Mouse (Mus musculus): ENCODE results near the gene Arhgef15. TPM values are rescaled to one million over a fixed set of nuclear protein-coding genes. Genes with fewer than 3 reads are reported as not detected.
"Not testable (repeated sequence)": the region's sequence is repeated elsewhere in the genome, so short reads cannot be mapped to it uniquely, and the experiment has no call there.

The Arhgef15 gene
- polyA plus RNA-seq, 1 experiment = 6.0 TPM

- under 1% methylated on average over 50 of the region's 50 CpGs for WGBS
- no peak for DNase-seq (ENCODE audit: low read depth, low spot score)
Measured at GRCm38 (mm10) chr11:68967337-68968282, 10.3 kb upstream of the Arhgef15 start, which contains the start of gene Slc25a35. TSS of gene Slc25a35 (plus strand) at chr11:68968131.

- 19% methylated on average over 1 of the region's 1 CpGs for WGBS
- DNase-seq (ENCODE audit: low read depth, low spot score) = no peak
Measured at GRCm38 (mm10) chr11:68966554-68966953, 9.3 kb upstream of the Arhgef15 start.

DNA sequence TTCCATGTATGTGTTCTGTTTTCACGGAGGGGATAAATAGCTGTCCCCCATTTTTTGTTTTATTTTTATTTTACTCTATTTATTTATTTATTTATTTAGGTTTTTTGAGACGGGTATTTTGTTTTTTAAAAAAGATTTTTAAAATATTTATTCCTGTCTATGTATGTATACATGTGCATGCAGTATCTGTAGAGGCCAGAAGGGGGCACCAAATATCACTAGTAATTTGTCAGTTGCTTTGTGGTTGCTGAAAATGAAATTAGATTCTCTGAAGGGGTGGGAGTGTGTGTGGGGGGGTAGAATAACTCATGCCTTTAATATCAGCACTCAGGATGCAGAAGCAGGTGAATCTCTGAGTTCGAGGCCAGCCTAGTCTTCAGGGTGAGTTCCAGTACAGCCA is 8.6 kb upstream of the Arhgef15 start:
- DNase-seq (ENCODE audit: low read depth, low spot score) = no peak
- WGBS = 25% methylated on average over 3 of the region's 3 CpGs

DNA sequence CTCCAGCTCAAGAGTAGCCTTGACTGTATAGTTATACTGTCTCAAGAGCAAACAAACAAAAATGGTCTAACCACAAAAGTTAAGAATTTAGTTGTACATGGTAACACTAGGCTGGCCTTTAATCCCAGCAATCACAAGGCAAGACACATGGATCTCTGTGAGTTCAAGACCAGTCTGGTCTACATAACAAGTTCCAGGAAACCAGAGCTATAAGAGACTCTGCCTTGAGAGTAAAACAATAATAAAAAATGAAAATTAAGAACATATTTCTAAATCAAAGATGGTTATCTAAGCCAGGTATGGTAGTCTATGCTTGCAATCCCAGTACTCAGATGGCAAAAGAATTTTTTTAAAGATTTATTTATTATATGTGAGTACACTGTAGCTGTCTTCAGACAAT is 7.8 kb upstream of the Arhgef15 start:
- DNase-seq (ENCODE audit: low read depth, low spot score) = no peak

- 81% methylated on average over 2 of the region's 2 CpGs for WGBS
- no peak for DNase-seq (ENCODE audit: low read depth, low spot score)
Measured at GRCm38 (mm10) chr11:68963405-68963804, 6.1 kb upstream of the Arhgef15 start.

DNA sequence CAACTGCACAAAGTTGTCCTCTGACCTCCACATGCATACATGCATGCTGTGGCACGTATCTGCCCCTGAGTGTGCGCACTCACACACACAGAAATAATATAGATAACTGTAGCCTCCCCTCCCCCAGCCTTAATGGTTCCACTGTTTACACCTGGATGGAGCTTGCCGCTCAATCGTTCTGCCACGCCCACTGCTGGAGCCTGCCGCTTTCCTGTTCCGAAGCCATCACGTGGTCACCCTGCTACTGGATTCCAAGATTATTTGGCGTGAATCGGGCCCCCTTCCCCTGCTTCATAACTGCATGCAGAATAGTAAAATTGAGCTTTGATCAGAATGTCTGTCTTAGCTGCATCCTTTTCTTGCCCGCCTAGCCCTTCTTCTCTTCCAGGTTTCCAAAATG is 4.9 kb upstream of the Arhgef15 start:
- DNase-seq (ENCODE audit: low read depth, low spot score) = not testable (repeated sequence)
- WGBS = 15% methylated on average over 11 of the region's 11 CpGs

DNA sequence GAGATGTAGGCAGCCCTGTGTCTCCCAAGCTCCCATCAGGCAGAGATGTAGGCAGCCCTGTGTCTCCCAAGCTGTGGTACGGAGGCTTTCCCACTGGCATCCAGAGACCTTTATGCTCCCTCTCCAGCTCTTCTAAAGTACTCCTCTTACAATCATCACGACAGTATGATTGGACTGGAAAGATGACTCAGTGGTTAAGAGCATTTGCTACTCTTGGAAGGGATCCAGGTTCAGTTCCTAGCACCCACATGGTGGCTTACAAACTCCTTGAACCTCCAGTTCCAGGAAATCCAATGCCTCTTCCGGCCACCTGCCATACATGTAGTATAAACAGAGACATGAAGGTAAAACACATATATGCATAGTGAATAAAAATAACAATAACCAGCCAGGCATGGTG is 4.3 kb upstream of the Arhgef15 start:
- WGBS = 30% methylated on average over 3 of the region's 3 CpGs

DNA sequence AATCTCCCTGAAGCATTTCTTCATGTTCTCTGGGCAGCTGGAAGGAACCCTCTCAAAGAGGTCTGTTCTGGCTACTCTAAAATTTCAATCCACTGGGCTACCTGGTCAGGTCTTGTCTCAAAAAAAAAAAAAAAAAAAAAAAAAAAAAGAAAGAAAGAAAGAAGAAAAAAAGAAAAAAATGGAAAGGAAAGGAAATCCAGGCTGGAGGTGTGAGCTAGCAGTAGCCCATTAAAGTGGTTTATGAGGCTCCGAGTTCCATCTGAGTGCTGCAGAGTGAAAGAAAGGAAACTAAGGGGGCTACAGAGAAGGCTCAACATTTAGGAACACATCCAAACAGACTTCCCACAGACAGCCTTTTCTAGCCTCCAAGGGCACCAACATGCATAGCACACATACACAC is 691 bp upstream of the Arhgef15 start:
- no peak for DNase-seq (ENCODE audit: low read depth, low spot score)
- 73% methylated on average over 1 of the region's 1 CpGs for WGBS

More for the DNA sequence above, 4.3 kb upstream of the Arhgef15 start:
- no peak for DNase-seq (ENCODE audit: low read depth, low spot score)

- WGBS = 61% methylated on average over 13 of the region's 13 CpGs
- DNase-seq (ENCODE audit: low read depth, low spot score) = no peak
Measured at GRCm38 (mm10) chr11:68956697-68957096, 583 bp downstream of the Arhgef15 start.

DNA sequence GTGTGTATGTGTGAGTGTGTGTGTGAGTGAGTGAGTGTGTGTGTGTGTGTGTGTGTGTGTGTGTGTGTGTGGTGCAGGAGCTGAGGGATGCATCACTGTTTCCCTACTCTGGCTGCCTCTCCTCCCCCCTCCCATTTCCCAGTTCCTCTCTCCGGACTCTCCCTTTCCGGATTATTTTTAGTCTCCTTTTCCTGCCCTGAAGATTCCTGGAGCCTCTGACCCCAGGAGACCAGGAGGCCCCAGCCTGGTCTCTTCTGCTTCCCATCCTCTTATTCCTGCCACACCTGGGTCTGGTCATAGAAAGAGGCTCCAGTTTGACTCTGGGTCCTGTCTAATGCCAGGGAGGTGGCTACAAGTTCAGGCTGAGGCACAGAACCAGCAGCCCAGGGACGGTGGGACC is 1.2 kb downstream of the Arhgef15 start:
- no peak for DNase-seq (ENCODE audit: low read depth, low spot score)
- 56% methylated on average over 3 of the region's 3 CpGs for WGBS

GRCm38 (mm10) chr11:68955473-68955872 is 1.8 kb downstream of the Arhgef15 start:
- 72% methylated on average over 5 of the region's 5 CpGs for WGBS

GRCm38 (mm10) chr11:68954408-68954807 is 2.9 kb downstream of the Arhgef15 start:
- 2% methylated on average over 17 of the region's 17 CpGs for WGBS
- no peak for DNase-seq (ENCODE audit: low read depth, low spot score)

More at GRCm38 (mm10) chr11:68955473-68955872, 1.8 kb downstream of the Arhgef15 start:
- DNase-seq (ENCODE audit: low read depth, low spot score) = no peak

DNA sequence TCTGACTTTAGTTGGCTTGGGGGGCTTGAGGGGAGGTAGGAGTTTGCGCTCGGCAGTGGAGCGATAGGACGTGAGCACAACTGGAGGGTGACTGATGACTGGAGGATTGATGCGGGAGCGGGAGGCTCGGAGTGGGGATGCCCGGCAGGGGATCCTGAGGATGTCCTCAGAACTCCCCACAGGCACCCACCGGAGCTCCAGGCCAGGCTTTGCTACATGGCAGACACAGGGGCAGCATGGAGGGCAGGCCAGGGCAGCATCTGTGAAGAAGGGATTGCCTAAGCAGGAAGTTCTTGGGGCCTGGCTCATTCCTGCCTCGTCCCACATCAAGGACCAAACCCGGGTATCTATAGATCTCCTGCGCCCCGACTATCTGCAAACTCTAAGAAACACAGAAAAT is 3.4 kb downstream of the Arhgef15 start:
- no peak for DNase-seq (ENCODE audit: low read depth, low spot score)
- 26% methylated on average over 13 of the region's 13 CpGs for WGBS

DNA sequence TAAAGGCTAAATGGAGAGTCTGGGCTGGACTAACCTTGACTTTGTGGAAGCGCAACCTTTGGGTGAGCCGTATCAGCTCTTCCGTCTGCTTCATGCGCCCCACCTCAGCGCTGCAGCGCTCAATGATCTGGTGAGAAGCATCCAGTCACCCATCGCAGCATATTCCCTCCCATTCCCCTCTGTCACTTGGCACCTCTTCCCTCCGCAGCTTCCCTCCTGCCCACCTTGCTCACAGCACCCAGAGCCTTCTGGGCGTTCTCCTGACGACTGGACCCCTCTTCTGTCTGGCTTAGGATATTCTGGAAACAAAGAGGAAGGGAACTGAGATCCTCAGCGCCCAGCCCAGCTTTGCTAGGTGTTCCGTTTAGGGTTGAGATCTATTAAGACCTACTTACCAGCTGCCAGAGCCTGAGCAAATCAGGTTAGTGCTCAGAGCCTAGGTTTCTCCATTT is 9.7 kb downstream of the Arhgef15 start:
- 22% methylated on average over 12 of the region's 12 CpGs for WGBS

GRCm38 (mm10) chr11:68946806-68947440 is 10.4 kb downstream of the Arhgef15 start:
- DNase-seq (ENCODE audit: low read depth, low spot score) = no peak
- WGBS = 26% methylated on average over 15 of the region's 16 CpGs

More for the DNA sequence above, 9.7 kb downstream of the Arhgef15 start:
- DNase-seq (ENCODE audit: low read depth, low spot score) = no peak

- no peak for DNase-seq (ENCODE audit: low read depth, low spot score)
- WGBS = 88% methylated on average over 4 of the region's 4 CpGs
Measured at GRCm38 (mm10) chr11:68946001-68946400, 11.3 kb downstream of the Arhgef15 start.

GRCm38 (mm10) chr11:68945245-68945644 is 12.0 kb downstream of the Arhgef15 start:
- no peak for DNase-seq (ENCODE audit: low read depth, low spot score)
- 76% methylated on average over 2 of the region's 2 CpGs for WGBS

DNA sequence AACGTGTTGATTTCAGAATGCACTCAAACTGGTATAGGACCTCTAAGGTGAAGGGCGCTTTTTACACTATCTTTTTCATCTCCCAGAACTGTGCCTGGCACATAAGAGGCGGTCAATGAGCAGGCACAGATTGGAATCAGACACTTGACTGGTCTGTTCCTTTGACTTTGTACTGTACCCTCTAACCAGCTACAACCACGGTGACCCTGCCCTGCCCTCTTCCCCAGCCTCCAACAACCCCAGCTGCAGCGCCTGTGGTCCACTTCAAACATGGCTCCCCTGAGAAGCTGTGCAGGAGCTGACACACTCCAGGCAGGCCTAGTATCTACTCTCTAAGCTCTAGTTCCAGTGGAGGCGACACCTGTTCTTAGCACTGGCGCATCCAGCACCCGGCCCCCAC is 14.5 kb downstream of the Arhgef15 start:
- no peak for DNase-seq (ENCODE audit: low read depth, low spot score)
- 93% methylated on average over 8 of the region's 8 CpGs for WGBS

- WGBS = 32% methylated on average over 4 of the region's 4 CpGs
- no peak for DNase-seq (ENCODE audit: low read depth, low spot score)
Measured at GRCm38 (mm10) chr11:68940516-68940915, 16.8 kb downstream of the Arhgef15 start.

DNA sequence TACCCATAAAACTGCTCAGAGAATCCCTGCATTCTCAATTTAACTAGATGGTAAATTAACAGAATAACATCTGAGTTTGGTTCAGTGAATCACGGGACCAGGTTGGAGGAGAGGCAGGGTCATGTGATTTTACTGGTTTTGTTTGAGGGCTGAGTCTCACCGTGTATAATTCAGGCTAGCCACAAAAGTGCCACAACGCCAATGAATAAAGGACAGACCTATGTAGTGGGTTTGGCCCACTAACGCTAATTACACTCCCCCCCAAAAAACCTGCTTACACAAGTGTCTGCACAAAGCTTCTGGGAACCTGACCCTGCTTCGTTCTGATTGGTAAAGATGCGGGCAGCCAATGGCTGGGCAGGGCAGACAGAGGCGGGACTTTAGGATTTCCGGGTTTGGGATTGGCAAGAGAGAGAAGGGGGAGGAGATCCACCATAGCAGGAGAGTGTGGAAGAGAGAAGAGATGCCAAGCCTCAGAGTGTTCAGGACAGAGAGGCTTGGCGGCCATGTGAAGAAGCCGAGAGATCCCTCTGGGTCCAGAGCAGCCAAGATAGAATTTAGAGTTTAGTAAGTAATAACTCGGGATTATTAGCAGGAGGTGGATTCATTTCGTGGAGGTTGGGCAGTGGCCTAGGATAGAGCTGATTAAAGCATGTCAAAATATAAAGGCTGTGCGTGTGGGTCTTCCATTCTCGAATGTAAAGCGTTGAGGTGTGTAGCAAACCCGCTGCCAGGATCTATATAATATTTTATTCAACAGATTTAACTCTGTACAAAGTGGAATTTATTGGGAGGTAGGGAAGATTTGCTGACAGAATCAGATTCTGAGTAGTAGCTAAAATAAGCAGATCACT is 17.6 kb downstream of the Arhgef15 start:
- WGBS = under 1% methylated on average over 16 of the region's 16 CpGs
- peak; percentile 82 for DNase-seq (ENCODE audit: low read depth, low spot score)
